Mouse (Mus musculus): ENCODE data around the gene Olfr165. TPM values are rescaled to one million over a fixed set of nuclear protein-coding genes. Genes with fewer than 3 reads are reported as not detected.

Gene Olfr165
- not detected for total RNA-seq (2023)

DNA sequence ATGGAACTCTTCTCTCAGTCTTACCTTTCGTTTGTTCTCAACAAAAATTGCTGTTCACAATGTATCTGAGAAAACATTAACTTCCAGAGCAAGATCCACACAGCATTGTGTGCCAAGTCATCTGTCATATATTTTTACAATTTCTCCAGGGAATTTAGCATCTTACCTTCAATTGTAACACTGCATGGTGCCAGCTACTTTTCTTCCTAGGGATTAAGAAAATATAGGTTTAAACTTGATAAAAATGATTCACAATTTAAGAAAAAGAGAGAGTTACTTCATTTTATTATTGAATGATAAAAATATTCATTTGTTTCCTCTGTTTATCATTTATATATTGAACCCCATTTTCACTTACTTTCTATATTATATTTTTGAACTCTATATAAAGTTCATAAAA lies at the start of gene Olfr165:
Olfr165 (minus strand) TSS at position 101 of the 400 bp plus-strand sequence.

Other genes with a start within 250 kb of the Olfr165 start
- not detected for gene Olfr164, start 109.1 kb downstream of the Olfr165 start, total RNA-seq (2023)
- not detected for gene Olfr166, start 60.6 kb upstream of the Olfr165 start, total RNA-seq (2023)
- gene Olfr167, start 99.1 kb upstream of the Olfr165 start, total RNA-seq (2023) = not detected
- not detected for gene Olfr168, start 112.4 kb upstream of the Olfr165 start, total RNA-seq (2023)
- gene Olfr169, start 148.7 kb upstream of the Olfr165 start, total RNA-seq (2023) = not detected
- not detected for gene Olfr170, start 188.7 kb upstream of the Olfr165 start, total RNA-seq (2023)
- not detected for gene Olfr171, start 206.8 kb upstream of the Olfr165 start, total RNA-seq (2023)

Measured in CD4-positive naive resting alpha-beta T cell, adult 76 days (primary cell).